Mouse (Mus musculus) leukemia stem cell, adult 10-12 weeks (primary cell): ENCODE data around the gene Dtx1. TPM values are rescaled to one million over a fixed set of nuclear protein-coding genes. Genes with fewer than 3 reads are reported as not detected.

Experiments
- polyA plus RNA-seq: library from polyadenylated mRNA; stranded (reverse); fragments of >175 nt; gene quantifications from 2 replicates; pipeline ENCODE4 v1.2.3, GENCODE M21; 2012; ENCODE audit warnings: low replicate concordance

Gene Dtx1
- polyA plus RNA-seq: 50.3 and 77.0 TPM in 2 replicates

DNA sequence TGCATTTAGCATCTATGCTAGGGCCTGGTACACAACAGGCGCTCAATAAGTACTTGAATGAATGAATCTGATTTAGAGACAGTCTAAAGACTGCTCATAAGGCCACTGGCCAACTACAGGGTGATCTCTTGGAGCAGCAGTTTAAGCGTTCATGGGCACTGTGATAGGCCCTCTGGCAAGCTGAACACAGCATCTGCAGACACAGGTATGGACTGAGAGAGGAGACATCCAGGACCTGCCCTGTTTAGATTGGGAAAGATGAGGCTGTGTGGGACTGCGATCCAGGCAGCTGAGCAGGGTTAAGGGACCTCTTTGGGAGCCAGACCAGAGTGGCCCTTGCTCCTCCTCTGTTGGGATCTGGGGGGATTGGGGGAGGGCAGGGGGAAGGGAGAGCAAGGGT, at the start of gene Dtx1:
Dtx1 (minus strand) TSS at position 101 of the 400 bp plus-strand sequence.

DNA sequence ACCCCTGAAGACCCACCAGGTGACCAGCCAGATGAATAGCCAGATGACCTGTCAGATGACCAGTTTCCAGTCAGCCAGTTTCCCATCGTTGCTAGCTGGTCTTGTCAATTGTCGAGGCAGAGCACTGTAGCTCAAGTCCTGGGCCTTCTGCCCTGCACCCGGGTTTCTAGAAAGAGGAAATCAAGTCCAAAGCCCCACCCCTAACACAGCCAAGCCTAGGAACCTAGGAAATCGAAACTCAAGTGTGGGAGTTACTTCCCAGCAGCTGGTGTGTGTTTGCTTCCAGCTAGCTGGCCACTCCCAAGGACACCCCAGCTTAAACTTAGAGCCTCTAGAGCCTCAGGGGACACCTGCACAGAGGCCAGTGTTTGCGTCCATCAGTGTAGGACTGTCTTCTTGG, 38.0 kb upstream of the Dtx1 start, which contains the start of gene Oas2:
Oas2 (minus strand) TSS at position 166 of the 400 bp plus-strand sequence.

DNA sequence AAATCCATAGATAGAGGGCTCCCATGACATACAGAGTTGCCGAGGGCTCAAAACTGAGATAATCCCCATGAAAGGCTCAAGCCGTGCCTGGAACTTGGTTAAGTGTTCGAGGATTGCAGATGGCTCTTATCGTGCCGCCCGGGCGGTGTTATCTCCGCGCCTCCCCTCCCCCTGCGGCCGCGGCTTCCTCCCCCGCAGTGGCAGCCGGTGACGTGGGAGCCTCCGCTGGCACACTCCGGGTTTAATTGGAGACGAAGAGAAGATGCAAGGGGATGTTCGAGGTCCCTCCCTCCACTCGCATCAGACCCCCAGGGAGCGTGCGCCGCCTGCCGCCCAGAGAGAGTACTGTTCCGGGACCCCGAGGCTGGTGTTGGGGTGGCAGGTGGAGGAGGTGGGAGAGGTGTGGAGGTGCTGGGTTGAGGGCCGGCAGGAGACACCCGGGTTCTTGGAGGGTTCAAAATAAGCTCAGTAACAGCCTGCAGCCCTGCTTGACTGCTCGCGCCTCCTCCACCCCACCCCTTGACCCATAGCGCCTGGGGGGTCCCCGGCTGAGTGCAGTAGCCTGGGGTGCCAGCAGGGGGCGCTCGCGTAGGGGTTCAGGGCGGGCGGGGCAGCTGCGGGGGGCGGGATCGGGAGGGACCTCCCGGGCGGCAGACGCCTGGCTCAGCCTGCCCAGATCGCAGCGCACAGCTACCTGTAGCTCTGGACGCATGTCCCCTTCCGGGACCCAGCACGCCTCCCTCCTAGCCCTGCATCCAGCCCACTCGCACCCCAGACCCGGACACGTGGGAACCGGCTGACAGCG, 63.0 kb downstream of the Dtx1 start, which contains the start of gene Rasal1:
Rasal1 (plus strand) TSS at position 244 of the 805 bp plus-strand sequence.

DNA sequence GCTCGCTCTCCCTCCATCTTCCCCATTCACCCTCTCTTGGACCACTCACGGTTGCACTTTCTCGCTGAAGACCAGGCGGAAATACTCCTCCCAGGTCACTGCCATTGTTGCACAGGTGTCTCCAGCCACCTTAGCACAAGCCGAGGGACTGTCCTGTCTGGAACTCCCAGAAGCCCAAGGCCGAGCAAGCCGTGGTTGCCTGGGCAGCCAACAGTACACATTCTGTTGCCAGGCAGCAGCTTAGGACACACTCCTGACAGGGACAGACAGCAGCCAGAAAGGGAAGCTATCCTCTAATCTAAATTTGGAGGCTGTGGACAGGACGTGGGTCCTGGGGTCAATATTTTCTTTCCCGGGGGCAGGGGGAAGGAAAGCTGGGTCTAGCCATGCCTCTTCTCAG, 77.6 kb downstream of the Dtx1 start, which contains the start of gene Cfap73:
Cfap73 (minus strand) TSS at position 105 of the 400 bp plus-strand sequence.

Other genes with a start within 250 kb of the Dtx1 start
- 18.3 and 45.4 TPM in 2 replicates for gene Sdsl, start 239.1 kb downstream of the Dtx1 start, polyA plus RNA-seq
- gene Sds, start 235.4 kb downstream of the Dtx1 start, polyA plus RNA-seq: not detected in 2 replicates
- 21.4 and 30.7 TPM in 2 replicates for gene Plbd2, start 208.3 kb downstream of the Dtx1 start, polyA plus RNA-seq
- gene Slc8b1, start 200.8 kb downstream of the Dtx1 start, polyA plus RNA-seq: 2.8 and 10.1 TPM in 2 replicates
- gene Tpcn1, start 123.3 kb downstream of the Dtx1 start, polyA plus RNA-seq: 160 and 210 TPM in 2 replicates
- 10.6 and 18.2 TPM in 2 replicates for gene Iqcd, start 122.9 kb downstream of the Dtx1 start, polyA plus RNA-seq
- 57.8 and 64.1 TPM in 2 replicates for gene Rita1, start 99.3 kb downstream of the Dtx1 start, polyA plus RNA-seq
- gene Ddx54, start 99.2 kb downstream of the Dtx1 start, polyA plus RNA-seq: 65.7 and 84.8 TPM in 2 replicates
- gene Cfap73, start 77.7 kb downstream of the Dtx1 start, polyA plus RNA-seq: not detected in 2 replicates
- 3.4 and 6.9 TPM in 2 replicates for gene Rasal1, start 63.1 kb downstream of the Dtx1 start, polyA plus RNA-seq
- 0.30 and 0.63 TPM in 2 replicates for gene Oas2, start 37.9 kb upstream of the Dtx1 start, polyA plus RNA-seq
- gene Oas3, start 65.7 kb upstream of the Dtx1 start, polyA plus RNA-seq: 7.4 and 33.3 TPM in 2 replicates
- not detected in 2 replicates for gene Oas1e, start 83.6 kb upstream of the Dtx1 start, polyA plus RNA-seq
- gene Oas1c, start 100.6 kb upstream of the Dtx1 start, polyA plus RNA-seq: 0.10 and 0.30 TPM in 2 replicates
- not detected in 2 replicates for gene Oas1f, start 135.4 kb upstream of the Dtx1 start, polyA plus RNA-seq
- gene Oas1h, start 149.5 kb upstream of the Dtx1 start, polyA plus RNA-seq: not detected in 2 replicates
- 1.1 and 1.5 TPM in 2 replicates for gene Oas1g, start 175.7 kb upstream of the Dtx1 start, polyA plus RNA-seq
- 3.1 and 18.8 TPM in 2 replicates for gene Oas1a, start 195.6 kb upstream of the Dtx1 start, polyA plus RNA-seq
- not detected in 2 replicates for gene Oas1d, start 202.6 kb upstream of the Dtx1 start, polyA plus RNA-seq